Mouse (Mus musculus): ENCODE data around the gene Src.
"Not testable (repeated sequence)": the region's sequence is repeated elsewhere in the genome, so short reads cannot be mapped to it uniquely, and the experiment has no call there.

DNA sequence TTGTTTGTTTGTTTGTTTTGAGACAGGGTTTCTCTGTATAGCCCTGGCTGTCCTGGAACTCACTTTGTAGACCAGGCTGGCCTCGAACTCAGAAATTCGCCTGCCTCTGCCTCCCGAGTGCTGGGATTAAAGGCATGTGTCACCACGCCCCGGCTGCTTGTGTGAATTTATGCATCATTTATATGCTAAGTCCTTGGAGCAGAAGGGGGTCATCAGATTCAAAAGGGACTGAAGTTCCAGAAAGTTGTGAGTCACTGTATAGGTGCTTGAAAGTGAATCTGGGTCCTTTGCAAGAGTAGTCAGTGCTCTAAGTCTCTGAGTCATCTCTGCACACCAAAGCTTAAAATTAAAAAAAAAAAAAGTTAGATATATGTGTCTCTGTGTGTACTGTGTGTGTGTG is 68.3 kb downstream of the Src start:
- not testable (repeated sequence) for TF ChIP-seq POLR2A (IDR thresholded peaks at IDR 0.05; ENCODE audit: control insufficient read depth, extremely low read depth, insufficient read depth, low read length, poor library complexity); CTCF (IDR thresholded peaks at IDR 0.05; ENCODE audit: borderline replicate concordance, control insufficient read depth, extremely low read depth, insufficient read depth, low read length, poor library complexity)
